Mouse (Mus musculus): ENCODE results near the gene Fam167b. TPM values are rescaled to one million over a fixed set of nuclear protein-coding genes. Genes with fewer than 3 reads are reported as not detected.
A peak's percentile ranks its signal among the peaks of the same experiment; 100 is the strongest.

Fam167b gene
- polyA plus RNA-seq, 1 experiment from 2014 or later, result 5.8 TPM

DNA sequence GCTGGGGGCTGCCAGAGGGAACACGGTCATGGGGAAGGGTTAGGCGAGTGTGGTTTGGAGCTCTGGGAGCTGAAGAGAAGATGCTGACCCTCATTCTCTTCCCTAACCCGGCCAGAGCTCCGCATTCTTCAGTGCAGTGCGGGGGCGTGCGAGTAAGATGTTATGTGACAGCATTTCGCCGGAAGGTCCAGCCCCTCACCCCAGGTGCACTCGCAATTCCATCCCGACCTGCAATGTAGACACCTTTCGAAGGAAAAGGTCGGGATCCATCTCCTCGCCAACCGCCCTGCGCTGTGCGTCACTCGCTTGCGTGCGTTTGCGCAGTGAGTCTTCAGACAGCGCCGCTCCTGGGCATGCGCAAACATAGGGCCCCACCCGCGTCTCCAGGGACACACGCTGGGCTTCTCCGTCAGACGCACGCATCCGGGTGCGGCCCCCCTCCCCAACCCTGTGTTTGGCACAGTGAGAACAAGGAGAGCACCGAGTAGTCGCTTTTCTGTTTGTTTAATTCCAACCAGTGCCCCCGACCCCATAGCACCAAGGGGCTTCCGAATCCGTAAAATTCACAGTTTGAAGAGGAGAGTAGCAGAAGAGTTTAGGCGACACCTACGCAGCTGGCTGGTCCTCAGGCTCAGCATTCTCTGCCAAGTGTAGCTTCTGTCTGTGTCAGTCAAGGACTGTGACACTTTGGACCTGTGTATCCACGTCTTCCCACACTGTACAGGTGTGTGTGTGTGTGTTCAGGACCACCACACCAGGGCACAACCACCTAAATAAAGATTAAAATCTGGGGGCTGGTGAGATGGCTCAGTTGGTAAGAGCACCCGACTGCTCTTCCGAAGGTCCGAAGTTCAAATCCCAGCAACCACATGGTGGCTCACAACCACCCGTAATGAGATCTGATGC, 40.7 kb upstream of the Fam167b start, which contains the start of gene Iqcc:
TSS of gene Iqcc (minus strand) at position 314 of the 906 bp plus-strand sequence.
- peak within 1 kb of the TSS; percentile 63 for H3K4me3 ChIP-seq
- H3K27ac ChIP-seq, result peak within 1 kb of the TSS; percentile 89
- H3K27me3 ChIP-seq, result no peaks in the 10 kb centered on the region
- H3K36me3 ChIP-seq, result peaks cover 29% of the 10 kb centered on the region
- peak; percentile 80 for ATAC-seq (ENCODE audit: insufficient number of reproducible peaks, insufficient read depth, low FRiP score, low TSS enrichment, low read depth)
- H3K4me2 ChIP-seq, result peak within 1 kb of the TSS; percentile 86
- H3K9ac ChIP-seq, result peak within 1 kb of the TSS; percentile 93
- peaks cover 25% of the 10 kb centered on the region for H3K4me1 ChIP-seq
- WGBS, result 4% methylated on average over 44 of the region's 44 CpGs
- H3K9me3 ChIP-seq, result no peaks in the 10 kb centered on the region

GRCm38 (mm10) chr4:129618031-129618430, 39.7 kb upstream of the Fam167b start:
- peak overlapping the region; percentile 93 for H3K9ac ChIP-seq
- no peaks in the 10 kb centered on the region for H3K27me3 ChIP-seq
- H3K4me1 ChIP-seq, result peaks cover 22% of the 10 kb centered on the region
- ATAC-seq (ENCODE audit: insufficient number of reproducible peaks, insufficient read depth, low FRiP score, low TSS enrichment, low read depth), result no peak
- peaks cover 29% of the 10 kb centered on the region for H3K36me3 ChIP-seq
- H3K4me3 ChIP-seq, result peak overlapping the region; percentile 63
- no peaks in the 10 kb centered on the region for H3K9me3 ChIP-seq
- 94% methylated on average over 5 of the region's 5 CpGs for WGBS
- peak overlapping the region; percentile 86 for H3K4me2 ChIP-seq
- H3K27ac ChIP-seq, result no peak overlapping the region

- H3K4me1 ChIP-seq, result peaks cover 13% of the 10 kb centered on the region
- peaks cover 27% of the 10 kb centered on the region for H3K36me3 ChIP-seq
- no peak for ATAC-seq (ENCODE audit: insufficient number of reproducible peaks, insufficient read depth, low FRiP score, low TSS enrichment, low read depth)
- H3K27me3 ChIP-seq, result no peaks in the 10 kb centered on the region
- H3K9ac ChIP-seq, result no peak overlapping the region
- H3K9me3 ChIP-seq, result no peaks in the 10 kb centered on the region
- no peak overlapping the region for H3K4me2 ChIP-seq
- no peak overlapping the region for H3K4me3 ChIP-seq
- H3K27ac ChIP-seq, result no peak overlapping the region
- WGBS, result 94% methylated on average over 7 of the region's 7 CpGs
Observed at GRCm38 (mm10) chr4:129617121-129617641, 38.8 kb upstream of the Fam167b start.

DNA sequence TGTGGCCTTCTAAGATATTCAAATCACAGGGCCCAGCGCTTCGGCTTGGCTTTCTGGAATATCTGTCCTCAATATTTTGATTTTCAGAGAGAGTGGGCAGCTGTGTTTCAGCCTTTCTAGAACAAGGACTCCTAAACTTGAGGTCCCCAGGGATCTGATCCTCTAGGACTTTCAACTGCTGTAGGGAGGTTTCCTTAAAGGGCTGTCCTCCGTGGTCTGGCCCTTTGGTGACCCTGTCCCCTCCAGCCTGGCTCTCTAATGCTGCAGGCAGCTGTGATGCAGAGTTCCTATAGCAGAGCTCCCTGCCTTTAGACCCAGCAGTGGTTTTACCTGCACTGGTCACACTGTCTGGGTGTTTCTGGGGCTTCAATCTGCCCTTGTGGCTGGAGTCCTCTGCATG, 38.3 kb upstream of the Fam167b start:
- 0 out of 2 replicates have a peak overlapping the region, but pooled peaks have one; percentile 11 for H3K9ac ChIP-seq
- peaks cover 26% of the 10 kb centered on the region for H3K36me3 ChIP-seq
- H3K4me1 ChIP-seq, result peaks cover 10% of the 10 kb centered on the region
- WGBS, result 90% methylated on average over 3 of the region's 3 CpGs
- no peak overlapping the region for H3K27ac ChIP-seq
- no peak overlapping the region for H3K4me3 ChIP-seq
- H3K9me3 ChIP-seq, result no peaks in the 10 kb centered on the region
- H3K4me2 ChIP-seq, result no peak overlapping the region
- no peaks in the 10 kb centered on the region for H3K27me3 ChIP-seq
- no peak for ATAC-seq (ENCODE audit: insufficient number of reproducible peaks, insufficient read depth, low FRiP score, low TSS enrichment, low read depth)

GRCm38 (mm10) chr4:129615801-129616290, 37.5 kb upstream of the Fam167b start:
- H3K4me1 ChIP-seq, result peaks cover 10% of the 10 kb centered on the region
- H3K4me3 ChIP-seq, result no peak overlapping the region
- ATAC-seq (ENCODE audit: insufficient number of reproducible peaks, insufficient read depth, low FRiP score, low TSS enrichment, low read depth), result no peak
- no peaks in the 10 kb centered on the region for H3K27me3 ChIP-seq
- 89% methylated on average over 9 of the region's 9 CpGs for WGBS
- H3K4me2 ChIP-seq, result no peak overlapping the region
- no peak overlapping the region for H3K27ac ChIP-seq
- H3K9me3 ChIP-seq, result no peaks in the 10 kb centered on the region
- H3K36me3 ChIP-seq, result peaks cover 21% of the 10 kb centered on the region
- no peak overlapping the region for H3K9ac ChIP-seq

GRCm38 (mm10) chr4:129614093-129614492, 35.7 kb upstream of the Fam167b start, which contains the start of gene Dcdc2b:
Gene Dcdc2b (minus strand): TSS chr4:129614257.
- WGBS, result 89% methylated on average over 6 of the region's 6 CpGs
- no peaks in the 10 kb centered on the region for H3K27me3 ChIP-seq
- H3K4me3 ChIP-seq, result no peak within 1 kb of the TSS
- 0 out of 2 replicates have a peak within 1 kb of the TSS, but pooled peaks have one; percentile 4 for H3K27ac ChIP-seq
- H3K9ac ChIP-seq, result no peak within 1 kb of the TSS
- no peak for ATAC-seq (ENCODE audit: insufficient number of reproducible peaks, insufficient read depth, low FRiP score, low TSS enrichment, low read depth)
- H3K36me3 ChIP-seq, result peaks cover 27% of the 10 kb centered on the region
- peaks cover 10% of the 10 kb centered on the region for H3K4me1 ChIP-seq
- H3K9me3 ChIP-seq, result no peaks in the 10 kb centered on the region
- no peak within 1 kb of the TSS for H3K4me2 ChIP-seq

DNA sequence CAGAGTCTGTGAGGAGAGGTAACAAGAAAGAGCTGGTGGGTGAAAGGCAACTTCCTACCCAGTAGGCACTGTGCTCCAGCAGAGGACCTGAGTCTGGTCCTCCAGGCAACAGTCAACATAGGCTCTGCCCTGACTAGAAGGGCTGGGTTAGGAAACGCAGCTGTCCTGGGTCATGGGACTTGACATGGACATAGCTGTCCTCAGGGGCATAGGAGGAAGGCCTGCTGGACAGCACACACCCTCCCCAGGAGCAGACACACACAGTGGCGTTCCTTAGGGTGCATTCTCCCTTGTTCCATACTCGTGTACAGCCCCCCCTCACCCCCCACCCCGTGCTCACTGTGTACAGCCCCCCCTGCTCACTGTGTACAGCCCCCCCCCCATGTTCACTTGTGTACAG, 32.1 kb upstream of the Fam167b start:
- ATAC-seq (ENCODE audit: insufficient number of reproducible peaks, insufficient read depth, low FRiP score, low TSS enrichment, low read depth), result peak; percentile 54; the same call in 1 of the 2 replicates
- 0 out of 2 replicates have a peak, but pooled peaks cover 2% of the 10 kb centered on the region for H3K4me1 ChIP-seq
- peaks cover 37% of the 10 kb centered on the region for H3K36me3 ChIP-seq
- no peak overlapping the region for H3K4me3 ChIP-seq
- H3K27me3 ChIP-seq, result no peaks in the 10 kb centered on the region
- 70% methylated on average over 4 of the region's 4 CpGs for WGBS
- no peak overlapping the region for H3K27ac ChIP-seq
- no peak overlapping the region for H3K9ac ChIP-seq
- no peaks in the 10 kb centered on the region for H3K9me3 ChIP-seq
- H3K4me2 ChIP-seq, result no peak overlapping the region

DNA sequence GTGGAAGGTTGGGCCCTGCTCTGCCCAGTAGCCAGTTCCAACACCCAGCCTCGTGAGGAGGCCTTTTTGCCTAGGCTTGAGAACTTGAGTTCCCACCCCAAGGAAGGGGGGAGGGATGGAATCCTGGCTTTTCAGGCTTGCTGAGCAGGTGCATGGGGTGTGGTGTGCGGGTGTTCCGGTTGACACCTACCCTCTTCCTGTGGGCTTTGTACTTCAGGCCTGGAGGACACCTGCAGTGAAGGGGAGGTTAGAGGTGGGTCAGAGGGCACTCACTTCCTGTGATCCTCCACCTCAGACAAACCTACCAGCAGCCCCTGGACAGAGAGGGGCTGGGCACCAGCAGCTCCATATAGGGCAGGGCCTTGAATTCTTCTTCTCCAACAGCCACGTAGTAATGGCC, 31.7 kb upstream of the Fam167b start:
- Histone ChIP-seq H3K9ac (no peak overlapping the region), H3K27ac (no peak overlapping the region), H3K4me3 (no peak overlapping the region), H3K4me1 (0 out of 2 replicates have a peak, but pooled peaks cover 2% of the 10 kb centered on the region), H3K27me3 (no peaks in the 10 kb centered on the region), H3K36me3 (peaks cover 40% of the 10 kb centered on the region), H3K4me2 (no peak overlapping the region), H3K9me3 (no peaks in the 10 kb centered on the region)
- peak; percentile 22; the same call in 1 of the 2 replicates for ATAC-seq (ENCODE audit: insufficient number of reproducible peaks, insufficient read depth, low FRiP score, low TSS enrichment, low read depth)
- 79% methylated on average over 4 of the region's 4 CpGs for WGBS

- H3K9ac ChIP-seq, result no peak overlapping the region
- H3K4me2 ChIP-seq, result no peak overlapping the region
- ATAC-seq (ENCODE audit: insufficient number of reproducible peaks, insufficient read depth, low FRiP score, low TSS enrichment, low read depth), result no peak
- WGBS, result 79% methylated on average over 12 of the region's 12 CpGs
- peaks cover 48% of the 10 kb centered on the region for H3K36me3 ChIP-seq
- H3K4me3 ChIP-seq, result no peak overlapping the region
- H3K27ac ChIP-seq, result no peak overlapping the region; the same call in 1 of the 2 replicates
- no peaks in the 10 kb centered on the region for H3K9me3 ChIP-seq
- 0 out of 2 replicates have a peak, but pooled peaks cover 2% of the 10 kb centered on the region for H3K4me1 ChIP-seq
- H3K27me3 ChIP-seq, result no peaks in the 10 kb centered on the region
Observed at GRCm38 (mm10) chr4:129609139-129609631, 30.8 kb upstream of the Fam167b start.

GRCm38 (mm10) chr4:129608426-129609025, 30.2 kb upstream of the Fam167b start:
- peak; percentile 79 for ATAC-seq (ENCODE audit: insufficient number of reproducible peaks, insufficient read depth, low FRiP score, low TSS enrichment, low read depth)
- Histone ChIP-seq H3K4me2 (no peak overlapping the region), H3K9me3 (no peaks in the 10 kb centered on the region), H3K27ac (0 out of 2 replicates have a peak overlapping the region, but pooled peaks have one; percentile 23), H3K9ac (peak overlapping the region; percentile 32; the same call in 1 of the 2 replicates), H3K4me3 (no peak overlapping the region), H3K27me3 (no peaks in the 10 kb centered on the region), H3K36me3 (peaks cover 55% of the 10 kb centered on the region), H3K4me1 (0 out of 2 replicates have a peak, but pooled peaks cover 2% of the 10 kb centered on the region)
- 35% methylated on average over 7 of the region's 7 CpGs for WGBS
